Mouse (Mus musculus): ENCODE results near the gene Bahcc1.

Gene Bahcc1

GRCm38 (mm10) chr11:120316690-120317254, 84.0 kb downstream of the Bahcc1 start:
- peak; percentile 61 for DNase-seq

GRCm38 (mm10) chr11:120317456-120317855, 84.7 kb downstream of the Bahcc1 start:
- DNase-seq, result peak; percentile 12

- no peak for DNase-seq
Observed at GRCm38 (mm10) chr11:120319310-120319709, 86.6 kb downstream of the Bahcc1 start.

GRCm38 (mm10) chr11:120320156-120320555, 87.4 kb downstream of the Bahcc1 start:
- DNase-seq, result no peak

GRCm38 (mm10) chr11:120335431-120336021, 102.8 kb downstream of the Bahcc1 start:
- DNase-seq, result peak; percentile 6

- peak; percentile 7 for DNase-seq
Observed at GRCm38 (mm10) chr11:120337447-120337846, 104.7 kb downstream of the Bahcc1 start.

GRCm38 (mm10) chr11:120338786-120339185, 106.0 kb downstream of the Bahcc1 start:
- peak; percentile 7 for DNase-seq

GRCm38 (mm10) chr11:120339978-120340513, 107.3 kb downstream of the Bahcc1 start:
- DNase-seq, result peak; percentile 65

- DNase-seq, result peak; percentile 7
Observed at GRCm38 (mm10) chr11:120341661-120342060, 108.9 kb downstream of the Bahcc1 start.

All from kidney, postnatal 10 days (tissue).